Mouse (Mus musculus) left cerebral cortex, postnatal 4 days (tissue): Measurements from ENCODE around the gene Themis2. TPM values are rescaled to one million over a fixed set of nuclear protein-coding genes. Genes with fewer than 3 reads are reported as not detected.
A peak's percentile ranks its signal among the peaks of the same experiment; 100 is the strongest.
"Not testable (repeated sequence)": the region's sequence is repeated elsewhere in the genome, so short reads cannot be mapped to it uniquely, and the experiment has no call there.

Experiments used
- DNase-seq: peaks from one replicate; pipeline ENCODE4 v3.0.0-alpha.2; 2022
- intact Hi-C: fragments of 180-260 bp; cut with DNase I; formaldehyde crosslinking; loops from one replicate; pipeline ENCODE4 v1.15.1; 2025
- total RNA-seq, 2 experiments: library from RNA; stranded (reverse); gene quantifications; 2 replicates each; pipeline ENCODE4 v1.2.3; 2021

The Themis2 gene
- total RNA-seq, 2 experiments from 2014 or later = 0.52 to 0.81 TPM

DNA sequence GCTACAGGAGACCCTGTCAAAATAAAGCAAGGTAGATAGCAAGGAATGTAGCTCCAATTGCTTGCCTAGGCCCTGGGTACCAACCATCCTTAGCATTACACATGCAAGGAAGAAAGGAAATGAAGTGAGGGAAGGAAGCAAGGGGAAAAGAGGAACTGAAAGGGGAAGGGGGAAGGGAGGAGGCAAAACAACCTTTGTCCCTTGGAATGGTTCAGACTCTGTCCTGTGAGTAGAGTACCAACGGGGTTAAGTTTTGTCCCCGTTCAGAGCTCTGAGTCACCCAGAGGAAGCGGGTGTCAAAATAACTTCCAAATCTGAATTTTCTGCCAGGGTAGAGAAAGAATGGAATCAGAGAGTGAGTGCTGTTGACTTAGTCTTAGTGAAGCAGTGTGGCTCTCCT is 35.9 kb downstream of the Themis2 start:
- DNase-seq = no peak
- intact Hi-C loops = no loop called here

DNA sequence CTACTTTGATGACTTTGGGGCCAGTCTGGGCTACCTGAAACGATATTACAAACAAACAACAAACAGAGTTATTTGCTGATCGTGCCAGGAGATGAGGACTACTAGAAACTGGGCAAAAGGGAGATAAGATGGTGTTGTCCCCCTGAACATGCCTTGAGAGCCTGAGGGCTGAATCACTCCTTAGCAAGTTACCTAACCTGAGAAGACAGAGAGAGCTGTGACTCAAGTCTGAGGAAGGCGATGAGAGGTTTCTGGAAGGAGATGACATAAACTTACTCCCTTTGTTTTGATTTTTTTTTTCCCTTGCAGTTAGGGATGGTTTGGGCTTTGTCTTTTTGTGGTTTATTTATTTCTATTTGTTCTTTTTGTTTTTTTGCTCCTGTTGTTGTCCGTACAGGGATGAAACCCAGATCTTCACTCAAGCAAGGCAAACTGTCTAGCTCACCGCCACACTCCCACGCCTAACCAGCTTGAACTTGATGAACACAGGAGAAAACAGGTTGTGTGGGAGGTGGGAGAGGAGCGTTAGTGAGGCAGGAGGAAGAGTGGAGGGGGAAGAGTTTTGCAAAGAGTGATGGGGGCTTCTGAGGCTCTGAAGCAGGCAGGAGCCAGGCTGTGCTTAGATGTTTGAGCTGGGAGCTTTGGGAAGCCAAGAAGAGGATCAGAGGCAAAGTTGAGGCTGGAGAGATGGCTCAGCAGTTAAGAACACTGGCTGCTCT is 38.4 kb downstream of the Themis2 start:
- intact Hi-C loops = no loop called here
- DNase-seq = no peak

DNA sequence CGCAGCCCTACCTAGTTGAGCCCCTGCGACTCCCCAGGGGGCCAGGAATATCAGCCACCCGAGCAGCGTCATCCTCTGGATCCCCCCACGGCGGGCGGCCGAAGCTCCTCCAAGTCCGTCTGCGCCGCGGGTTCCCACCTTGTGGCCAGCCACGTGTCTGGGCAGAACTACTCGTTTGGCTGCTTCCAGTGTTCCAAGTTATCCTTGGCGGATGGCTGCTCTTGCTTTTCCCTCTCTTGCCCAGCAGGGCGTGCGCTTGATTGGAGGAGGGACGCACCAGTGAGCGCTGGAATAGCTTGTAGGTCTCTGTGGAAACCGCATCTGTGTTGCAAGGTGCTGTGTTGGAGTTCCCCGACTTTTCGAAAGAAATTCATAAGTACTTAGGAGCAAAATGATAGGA is 39.2 kb downstream of the Themis2 start, which contains the start of gene Smpdl3b:
Gene Smpdl3b, minus strand, starts transcription at position 279 of the 400 bp plus-strand sequence.
- peak; percentile 69 for DNase-seq
- intact Hi-C loops = no loop called here

- intact Hi-C loops = no loop called here
- DNase-seq = no peak
Observed at GRCm38 (mm10) chr4:132752992-132753391, 43.2 kb downstream of the Themis2 start.

DNA sequence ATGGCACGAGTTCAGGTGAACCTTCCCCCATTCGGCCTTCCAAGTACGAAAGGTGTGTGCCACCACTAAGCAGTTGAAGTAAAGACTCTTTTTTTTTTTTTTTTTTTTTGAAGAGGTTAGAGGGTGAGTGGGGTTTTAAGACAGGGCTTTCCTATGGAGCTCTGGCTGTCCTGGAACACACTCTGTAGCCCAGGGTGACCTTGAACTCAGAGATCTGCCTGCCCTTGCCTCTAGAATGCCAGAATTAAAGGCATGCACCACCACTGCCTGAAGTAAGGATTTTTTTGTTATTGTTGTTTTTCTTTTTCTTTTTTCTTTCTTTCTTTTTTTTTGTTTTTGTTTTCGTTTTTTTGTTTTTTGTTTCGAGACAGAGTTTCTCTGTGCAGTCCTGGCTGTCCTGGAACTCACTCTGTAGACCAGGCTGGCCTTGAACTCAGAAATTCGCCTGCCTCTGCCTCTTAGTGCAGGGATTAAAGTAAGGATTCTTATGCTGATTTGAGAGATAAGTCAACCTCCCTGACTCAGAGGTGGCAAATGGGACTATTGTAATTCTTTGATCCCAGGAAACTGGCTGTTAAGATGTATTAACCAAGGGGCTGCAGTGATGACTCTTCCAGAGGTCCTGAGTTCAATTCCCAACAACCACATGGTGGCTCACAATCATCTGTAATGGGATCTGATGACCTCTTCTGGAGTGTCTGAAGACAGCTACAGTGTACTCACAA is 46.8 kb downstream of the Themis2 start:
- intact Hi-C loops = no loop called here
- no peak for DNase-seq

DNA sequence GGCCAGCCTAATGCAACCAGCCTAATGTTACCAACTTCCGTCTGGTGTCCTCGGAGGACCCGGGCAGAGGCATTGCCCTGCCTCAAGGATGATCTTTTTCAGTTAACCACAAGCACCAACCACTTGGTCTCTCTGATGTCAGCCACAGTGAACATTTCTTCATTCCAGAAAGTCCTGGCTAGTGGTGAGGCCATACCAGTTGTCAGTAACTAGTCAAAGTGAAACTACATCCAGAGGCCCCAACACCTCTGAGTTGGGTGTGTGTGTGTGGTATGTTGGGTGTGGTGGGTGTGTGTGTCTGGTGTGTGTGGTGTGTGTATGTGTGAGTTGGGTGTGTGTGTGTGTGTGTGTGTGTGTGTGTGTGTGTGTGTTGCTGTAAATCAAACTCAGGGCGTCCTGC is 47.4 kb downstream of the Themis2 start:
- no peak for DNase-seq
- intact Hi-C loops = no loop called here

GRCm38 (mm10) chr4:132747664-132748259 is 48.4 kb downstream of the Themis2 start:
- intact Hi-C loops = no loop called here
- no peak for DNase-seq

GRCm38 (mm10) chr4:132746911-132747517 is 49.2 kb downstream of the Themis2 start:
- no peak for DNase-seq
- intact Hi-C loops = no loop called here

GRCm38 (mm10) chr4:132743992-132744911 is 51.9 kb downstream of the Themis2 start:
- DNase-seq = no peak
- intact Hi-C loops = no loop called here

GRCm38 (mm10) chr4:132741491-132741890 is 54.7 kb downstream of the Themis2 start:
- DNase-seq = no peak
- intact Hi-C loops = no loop called here

GRCm38 (mm10) chr4:132737154-132737553 is 59.0 kb downstream of the Themis2 start:
- DNase-seq, intact Hi-C loops: not testable (repeated sequence)

GRCm38 (mm10) chr4:132735894-132736293 is 60.3 kb downstream of the Themis2 start:
- intact Hi-C loops = no loop called here
- DNase-seq = no peak

DNA sequence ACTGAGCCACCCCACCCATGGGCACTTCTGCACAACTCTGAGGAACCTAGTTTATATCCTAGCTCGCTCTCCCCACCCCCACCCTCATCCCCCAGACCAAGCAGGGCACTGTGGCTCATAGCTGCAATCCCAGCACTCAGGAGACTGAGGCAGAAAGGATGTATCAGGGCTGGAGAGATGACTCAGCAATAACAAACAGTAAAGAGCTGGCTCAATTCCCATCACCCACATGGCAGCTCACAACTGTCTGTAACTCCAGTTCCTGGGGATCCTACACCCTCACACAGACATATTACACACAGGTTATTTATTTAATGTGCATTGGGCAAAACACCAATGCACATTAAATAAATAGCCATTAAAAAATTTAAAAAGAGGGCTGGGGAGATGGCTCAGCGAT is 60.8 kb downstream of the Themis2 start:
- no peak for DNase-seq
- intact Hi-C loops = no loop called here

DNA sequence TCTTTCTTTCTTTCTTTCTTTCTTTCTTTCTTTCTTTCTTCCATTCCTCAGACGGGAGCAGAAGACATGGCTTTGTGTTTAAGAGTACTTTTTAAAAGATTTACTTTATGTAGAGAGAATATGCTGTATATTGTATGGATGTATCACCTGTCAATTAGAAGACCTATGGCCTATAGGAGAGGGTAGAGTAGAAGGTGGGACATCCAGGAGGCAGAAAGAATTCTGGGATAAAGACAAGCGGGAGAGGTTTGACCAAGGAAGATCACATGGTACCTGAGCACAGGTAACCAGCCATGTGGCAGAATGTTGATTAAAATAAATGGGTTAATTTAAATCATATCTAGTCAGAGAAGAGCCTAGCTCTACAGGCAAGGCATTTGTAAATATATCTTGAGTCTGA is 61.4 kb downstream of the Themis2 start:
- intact Hi-C loops = no loop called here
- no peak for DNase-seq

GRCm38 (mm10) chr4:132733071-132733770 is 63.0 kb downstream of the Themis2 start:
- DNase-seq = no peak
- intact Hi-C loops = no loop called here

DNA sequence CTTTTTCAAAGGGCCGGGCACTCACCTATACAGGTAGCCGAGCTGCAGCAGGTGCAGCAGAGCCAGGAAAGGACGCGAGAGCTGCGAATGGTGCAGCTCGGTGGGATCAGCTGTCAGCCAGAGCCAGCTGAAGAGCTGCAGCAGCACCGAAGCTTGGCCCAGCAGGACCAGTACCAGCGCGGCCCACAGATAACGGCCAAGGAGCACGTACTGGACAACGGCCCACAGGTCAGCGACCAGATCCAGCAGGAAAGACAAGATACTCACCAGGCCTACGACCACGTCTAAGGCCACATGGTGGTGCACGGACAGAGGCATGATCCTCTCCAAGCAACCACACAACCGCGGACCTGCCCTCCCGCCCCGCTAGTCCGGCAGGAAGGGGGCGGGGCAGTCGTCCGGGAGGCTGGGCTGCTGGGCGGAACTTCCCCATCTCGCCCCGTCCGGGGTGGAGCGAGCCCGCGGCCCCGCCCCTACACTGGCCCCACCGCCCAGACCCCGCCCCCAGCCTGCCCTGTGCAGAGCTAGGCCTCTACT is 64.0 kb downstream of the Themis2 start, which contains the start of gene Xkr8:
Gene Xkr8, minus strand, starts transcription at position 399 of the 537 bp plus-strand sequence.
- peak; percentile 91 for DNase-seq
- intact Hi-C loops = no loop called here
